Mouse (Mus musculus) kidney, adult 2 months (tissue): ENCODE results near the gene Vipas39.

ENCODE experiments used
- CTCF ChIP-seq: fragments of 200-500 bp; conservative IDR thresholded peaks from 2 replicates; pipeline ENCODE4 v1.5.1; 2011; ENCODE audit warnings: low read depth, mild to moderate bottlenecking, control low read depth, low read length, moderate library complexity, mixed read lengths; ENCODE audit not compliant: insufficient read depth, insufficient read length
- POLR2A ChIP-seq: fragments of 200-500 bp; IDR thresholded peaks from one replicate; pipeline ENCODE4 v1.6.1; 2011; ENCODE audit warnings: low read depth, low read length, control low read depth

- no peak for TF ChIP-seq POLR2A
- TF ChIP-seq CTCF: no peak
These were observed 13.3 kb upstream of the Vipas39 start for GRCm38 (mm10) chr12:87279350-87279749.
